Mouse (Mus musculus) layer of hippocampus, postnatal 36 days (tissue): Measurements from ENCODE around the gene Vti1a. TPM values are rescaled to one million over a fixed set of nuclear protein-coding genes. Genes with fewer than 3 reads are reported as not detected.

ENCODE experiments used
- DNase-seq, 2 experiments: peaks; one replicate each; pipeline ENCODE4 v3.0.0; 2022
- total RNA-seq, 2 experiments: library from RNA; stranded (reverse); gene quantifications; 2 replicates each; pipeline ENCODE4 v1.2.3; 2021

The Vti1a gene
- total RNA-seq, 2 experiments from 2014 or later, result 60.1 to 61.2 TPM

GRCm38 (mm10) chr19:55641891-55642290, 325.8 kb downstream of the Vti1a start:
- no peak for DNase-seq

- DNase-seq, result no peak
These were observed 326.3 kb downstream of the Vti1a start for GRCm38 (mm10) chr19:55642361-55642760.

GRCm38 (mm10) chr19:55643288-55643901, 327.3 kb downstream of the Vti1a start:
- DNase-seq, result peak; percentile 27

- no peak for DNase-seq
These were observed 327.8 kb downstream of the Vti1a start for GRCm38 (mm10) chr19:55643931-55644330.

GRCm38 (mm10) chr19:55649363-55649762, 333.3 kb downstream of the Vti1a start:
- DNase-seq, result no peak

- no peak for DNase-seq
These were observed 334.9 kb downstream of the Vti1a start for GRCm38 (mm10) chr19:55651017-55651416.

- DNase-seq, result no peak
These were observed 336.7 kb downstream of the Vti1a start for GRCm38 (mm10) chr19:55652693-55653265.

- no peak for DNase-seq
These were observed 344.1 kb downstream of the Vti1a start for GRCm38 (mm10) chr19:55660165-55660564.

GRCm38 (mm10) chr19:55662521-55663223, 346.6 kb downstream of the Vti1a start:
- DNase-seq, result no peak

GRCm38 (mm10) chr19:55667787-55668186, 351.7 kb downstream of the Vti1a start:
- DNase-seq, result no peak

GRCm38 (mm10) chr19:55668896-55669295, 352.8 kb downstream of the Vti1a start:
- DNase-seq, result no peak

Other genes starting within 250 kb of the Vti1a start
- 10 to 100 TPM; 46.0 to 48.0 TPM for gene Gpam, start 189.1 kb upstream of the Vti1a start, total RNA-seq
- not detected for gene Tectb, start 135.6 kb upstream of the Vti1a start, total RNA-seq
- gene Gucy2g, start 75.1 kb upstream of the Vti1a start, total RNA-seq, result under 1 TPM; 0.72 to 0.96 TPM
- 10 to 100 TPM; 32.2 to 34.9 TPM for gene Acsl5, start 64.4 kb upstream of the Vti1a start, total RNA-seq
- 10 to 100 TPM; 27.2 to 28.6 TPM for gene Zdhhc6, start 263 bp upstream of the Vti1a start, total RNA-seq